Mouse (Mus musculus): ENCODE measurements around the gene Siglecg. TPM values are rescaled to one million over a fixed set of nuclear protein-coding genes. Genes with fewer than 3 reads are reported as not detected.
A peak's percentile ranks its signal among the peaks of the same experiment; 100 is the strongest.

Gene Siglecg
- polyA plus RNA-seq, 1 experiment from 2014 or later: 0.76 TPM

- 10% methylated on average over 11 of the region's 11 CpGs for WGBS (ENCODE audit: insufficient replicate concordance)
- H3K9me3 ChIP-seq (replicated peaks): no peaks in the 10 kb centered on the region
- no peak overlapping the region for H3K4me3 ChIP-seq (replicated peaks)
- no peak overlapping the region; the same call in 1 of the 2 replicates for H3K4me2 ChIP-seq
- peak; percentile 79 for ATAC-seq (ENCODE audit: insufficient read depth)
- no peak overlapping the region for H3K9ac ChIP-seq
- no peaks in the 10 kb centered on the region; the same call in 1 of the 2 replicates for H3K4me1 ChIP-seq (replicated peaks)
- no peak overlapping the region for H3K27ac ChIP-seq (replicated peaks)
- H3K36me3 ChIP-seq (replicated peaks): no peaks in the 10 kb centered on the region
- H3K27me3 ChIP-seq: no peaks in the 10 kb centered on the region
Observed at GRCm38 (mm10) chr7:43422995-43423617, 15.1 kb downstream of the Siglecg start.

DNA sequence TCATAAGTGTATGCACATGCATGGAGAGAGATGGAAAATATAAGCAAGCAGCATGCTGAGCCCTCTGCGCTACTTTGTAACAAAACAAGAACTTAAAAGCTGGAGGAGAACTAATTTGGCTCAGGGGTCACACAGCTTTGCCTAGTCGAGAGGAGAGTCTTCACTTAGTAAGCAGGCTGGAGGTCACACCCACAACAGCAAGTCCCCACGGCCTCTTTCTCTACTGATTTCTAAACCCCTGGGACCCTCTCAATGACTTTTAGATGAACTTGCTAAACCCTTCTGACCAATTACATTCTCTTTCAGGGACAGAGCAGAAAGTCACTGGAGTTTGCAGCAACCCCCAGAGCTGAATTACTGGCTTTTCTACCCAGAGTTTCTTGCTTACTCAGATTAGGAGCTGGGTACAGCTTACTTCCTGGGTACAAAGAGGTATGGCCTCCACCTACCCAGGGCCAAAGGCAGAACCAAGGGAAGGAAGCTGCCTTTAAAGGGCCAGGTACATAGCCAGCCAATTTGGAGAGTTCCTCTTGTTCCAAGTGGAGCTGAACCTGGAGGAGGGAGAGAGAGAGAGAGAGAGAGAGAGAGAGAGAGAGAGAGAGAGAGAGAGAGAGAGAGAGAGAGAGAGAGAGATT, 16.1 kb downstream of the Siglecg start:
- WGBS (ENCODE audit: insufficient replicate concordance): 48% methylated on average over 3 of the region's 3 CpGs
- Histone ChIP-seq H3K4me1 (replicated peaks) (no peaks in the 10 kb centered on the region; the same call in 1 of the 2 replicates), H3K9me3 (replicated peaks) (no peaks in the 10 kb centered on the region), H3K4me2 (no peak overlapping the region), H3K27ac (replicated peaks) (no peak overlapping the region), H3K36me3 (replicated peaks) (no peaks in the 10 kb centered on the region), H3K27me3 (no peaks in the 10 kb centered on the region), H3K4me3 (replicated peaks) (no peak overlapping the region), H3K9ac (no peak overlapping the region)
- ATAC-seq (ENCODE audit: insufficient read depth): no peak

GRCm38 (mm10) chr7:43427406-43427805, 19.4 kb downstream of the Siglecg start, which contains the start of gene Lim2:
TSS of gene Lim2 (plus strand) at chr7:43427670.
- ATAC-seq (ENCODE audit: insufficient read depth): no peak
- Histone ChIP-seq H3K27me3 (no peaks in the 10 kb centered on the region), H3K9ac (no peak within 1 kb of the TSS), H3K4me2 (no peak within 1 kb of the TSS), H3K4me3 (replicated peaks) (no peak within 1 kb of the TSS), H3K36me3 (replicated peaks) (no peaks in the 10 kb centered on the region), H3K9me3 (replicated peaks) (no peaks in the 10 kb centered on the region), H3K4me1 (replicated peaks) (no peaks in the 10 kb centered on the region; the same call in 1 of the 2 replicates), H3K27ac (replicated peaks) (no peak within 1 kb of the TSS)
- 43% methylated on average over 8 of the region's 8 CpGs for WGBS (ENCODE audit: insufficient replicate concordance)

DNA sequence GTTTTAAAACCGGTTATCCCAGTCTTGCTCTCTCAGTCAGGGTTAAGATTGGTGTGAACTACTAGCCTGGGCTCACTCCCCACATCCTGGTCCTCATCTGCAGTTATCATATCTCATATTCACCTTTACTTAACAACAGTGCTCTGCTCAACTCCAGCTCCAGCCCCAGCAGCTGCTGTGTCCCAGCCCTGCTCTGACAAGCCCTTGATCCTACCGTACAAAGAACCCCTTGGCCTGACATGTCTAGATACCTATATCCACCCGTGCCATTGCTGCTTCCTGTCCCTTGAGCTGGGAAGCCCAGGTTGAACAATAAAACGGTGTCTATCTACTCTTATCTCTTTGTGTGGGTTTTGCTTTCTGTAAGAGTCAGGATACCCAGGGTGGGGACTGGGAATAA, 21.5 kb downstream of the Siglecg start:
- ATAC-seq (ENCODE audit: insufficient read depth): no peak

DNA sequence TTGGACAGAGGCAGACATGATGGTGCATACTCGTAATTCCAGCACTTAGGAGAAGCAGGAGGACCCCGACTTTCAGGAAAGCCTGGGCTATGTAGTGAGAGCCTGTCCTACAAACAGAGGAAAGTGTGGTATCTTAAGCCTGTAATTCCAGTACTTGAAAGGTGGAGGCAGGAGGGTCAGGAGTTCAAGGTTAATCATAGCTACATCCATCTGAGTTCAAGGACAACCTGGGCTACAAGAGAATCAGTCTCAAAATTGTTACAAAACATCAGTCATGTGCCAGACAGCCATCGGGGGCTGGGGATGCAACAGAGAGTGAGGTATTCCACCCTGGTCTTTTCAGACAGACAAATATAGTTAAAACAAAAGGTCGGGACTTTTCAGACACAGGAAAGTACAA, 24.9 kb downstream of the Siglecg start:
- no peaks in the 10 kb centered on the region for H3K9me3 ChIP-seq (replicated peaks)
- H3K4me3 ChIP-seq (replicated peaks): no peak overlapping the region
- WGBS (ENCODE audit: insufficient replicate concordance): 50% methylated on average over 4 of the region's 4 CpGs
- no peak overlapping the region for H3K4me2 ChIP-seq
- H3K9ac ChIP-seq: no peak overlapping the region
- H3K4me1 ChIP-seq (replicated peaks): 0 out of 2 replicates have a peak, but pooled peaks cover 4% of the 10 kb centered on the region
- no peaks in the 10 kb centered on the region for H3K36me3 ChIP-seq (replicated peaks)
- H3K27ac ChIP-seq (replicated peaks): no peak overlapping the region
- H3K27me3 ChIP-seq: no peaks in the 10 kb centered on the region
- ATAC-seq (ENCODE audit: insufficient read depth): no peak

More for the DNA sequence above, 21.5 kb downstream of the Siglecg start:
- Histone ChIP-seq H3K27me3 (no peaks in the 10 kb centered on the region), H3K4me1 (replicated peaks) (no peaks in the 10 kb centered on the region), H3K4me2 (no peak overlapping the region), H3K36me3 (replicated peaks) (no peaks in the 10 kb centered on the region), H3K9me3 (replicated peaks) (no peaks in the 10 kb centered on the region), H3K27ac (replicated peaks) (no peak overlapping the region), H3K9ac (no peak overlapping the region), H3K4me3 (replicated peaks) (no peak overlapping the region)
- WGBS (ENCODE audit: insufficient replicate concordance): 26% methylated on average over 4 of the region's 4 CpGs

DNA sequence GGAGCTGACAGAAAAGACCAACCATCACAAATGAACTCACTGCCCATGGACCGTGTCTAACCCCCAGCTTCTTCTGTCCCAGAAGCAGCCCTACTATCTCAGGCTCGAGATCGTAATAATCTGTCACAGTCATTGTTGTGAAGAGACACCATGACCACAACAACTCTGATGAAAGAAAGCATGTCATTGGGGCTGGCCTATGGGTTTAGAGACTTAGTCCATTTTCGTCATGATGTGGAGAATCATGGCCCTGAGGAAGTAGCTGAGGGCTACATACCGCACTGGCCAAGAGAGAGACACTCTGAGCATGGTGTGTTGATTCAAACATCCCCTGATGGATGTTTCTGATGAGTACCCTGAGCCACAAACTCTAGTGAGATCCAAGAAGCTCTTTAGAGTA, 26.7 kb downstream of the Siglecg start:
- H3K4me2 ChIP-seq: no peak overlapping the region
- H3K27me3 ChIP-seq: no peaks in the 10 kb centered on the region
- WGBS (ENCODE audit: insufficient replicate concordance): 63% methylated on average over 5 of the region's 5 CpGs
- no peak overlapping the region for H3K9ac ChIP-seq
- H3K4me1 ChIP-seq (replicated peaks): 0 out of 2 replicates have a peak, but pooled peaks cover 4% of the 10 kb centered on the region
- no peaks in the 10 kb centered on the region for H3K9me3 ChIP-seq (replicated peaks)
- no peak overlapping the region for H3K4me3 ChIP-seq (replicated peaks)
- no peak overlapping the region for H3K27ac ChIP-seq (replicated peaks)
- ATAC-seq (ENCODE audit: insufficient read depth): no peak
- no peaks in the 10 kb centered on the region for H3K36me3 ChIP-seq (replicated peaks)

GRCm38 (mm10) chr7:43436341-43437255, 28.6 kb downstream of the Siglecg start, which contains the start of gene Nkg7:
TSS of gene Nkg7 (plus strand) at chr7:43437073.
- no peak within 1 kb of the TSS for H3K27ac ChIP-seq (replicated peaks)
- H3K9ac ChIP-seq: no peak within 1 kb of the TSS
- H3K4me3 ChIP-seq (replicated peaks): no peak within 1 kb of the TSS
- no peaks in the 10 kb centered on the region for H3K36me3 ChIP-seq (replicated peaks)
- WGBS (ENCODE audit: insufficient replicate concordance): 31% methylated on average over 10 of the region's 10 CpGs
- no peak for ATAC-seq (ENCODE audit: insufficient read depth)
- H3K4me1 ChIP-seq (replicated peaks): peaks cover 14% of the 10 kb centered on the region
- H3K4me2 ChIP-seq: peak within 1 kb of the TSS; percentile 2; the same call in 1 of the 2 replicates
- no peaks in the 10 kb centered on the region for H3K27me3 ChIP-seq
- H3K9me3 ChIP-seq (replicated peaks): no peaks in the 10 kb centered on the region

DNA sequence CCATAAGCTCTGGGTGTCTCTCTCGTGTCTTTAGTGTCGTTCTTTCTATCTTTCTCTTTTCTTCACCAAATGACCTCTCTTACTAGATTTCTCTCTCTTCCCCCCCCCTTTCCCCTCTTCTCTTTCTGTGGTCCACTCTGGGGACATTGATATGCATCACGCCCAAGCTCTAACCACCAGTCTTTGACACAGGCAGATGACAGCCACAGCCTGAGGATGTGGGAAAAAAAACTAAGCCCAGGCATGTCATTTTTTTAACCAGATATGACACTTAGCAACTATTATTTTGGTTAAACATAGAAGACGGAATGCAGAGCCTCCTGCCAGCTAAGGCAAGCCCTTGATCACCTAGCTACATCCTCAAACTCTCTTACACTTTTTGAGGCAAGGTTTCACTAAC, 30.6 kb downstream of the Siglecg start:
- 22% methylated on average over 4 of the region's 4 CpGs for WGBS (ENCODE audit: insufficient replicate concordance)
- ATAC-seq (ENCODE audit: insufficient read depth): no peak
- H3K4me3 ChIP-seq (replicated peaks): no peak overlapping the region

DNA sequence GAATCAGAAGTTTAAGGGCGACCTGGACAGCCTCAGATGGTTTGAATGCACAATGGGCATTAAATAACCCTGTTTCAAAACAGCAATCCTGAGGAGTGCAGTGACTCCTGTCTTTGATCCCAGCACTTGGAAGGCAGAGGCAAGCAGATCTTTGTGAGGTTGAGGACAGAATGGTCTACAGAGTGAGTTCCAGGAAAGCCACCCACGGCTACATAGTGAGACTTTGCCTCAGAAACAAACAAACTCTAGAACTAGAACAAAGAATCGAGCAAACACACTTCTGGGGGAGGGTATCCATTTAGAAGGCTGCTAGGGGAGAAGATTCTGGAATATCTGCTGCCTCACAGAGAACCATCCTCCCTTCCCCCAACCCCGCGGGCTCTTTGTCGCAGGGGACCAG, 32.5 kb downstream of the Siglecg start, which contains the start of gene Cldnd2:
Cldnd2 (plus strand) TSS at position 301 of the 400 bp plus-strand sequence.
- Histone ChIP-seq H3K27me3 (no peaks in the 10 kb centered on the region), H3K4me3 (replicated peaks) (no peak within 1 kb of the TSS), H3K27ac (replicated peaks) (no peak within 1 kb of the TSS), H3K9me3 (replicated peaks) (no peaks in the 10 kb centered on the region), H3K4me1 (replicated peaks) (peaks cover 38% of the 10 kb centered on the region), H3K9ac (no peak within 1 kb of the TSS), H3K4me2 (no peak within 1 kb of the TSS), H3K36me3 (replicated peaks) (no peaks in the 10 kb centered on the region)
- 61% methylated on average over 6 of the region's 6 CpGs for WGBS (ENCODE audit: insufficient replicate concordance)
- no peak for ATAC-seq (ENCODE audit: insufficient read depth)

More for the DNA sequence above, 30.6 kb downstream of the Siglecg start:
- H3K4me1 ChIP-seq (replicated peaks): peaks cover 26% of the 10 kb centered on the region
- no peaks in the 10 kb centered on the region for H3K36me3 ChIP-seq (replicated peaks)
- no peak overlapping the region for H3K9ac ChIP-seq
- no peak overlapping the region for H3K27ac ChIP-seq (replicated peaks)
- H3K9me3 ChIP-seq (replicated peaks): no peaks in the 10 kb centered on the region
- H3K4me2 ChIP-seq: no peak overlapping the region
- H3K27me3 ChIP-seq: no peaks in the 10 kb centered on the region

DNA sequence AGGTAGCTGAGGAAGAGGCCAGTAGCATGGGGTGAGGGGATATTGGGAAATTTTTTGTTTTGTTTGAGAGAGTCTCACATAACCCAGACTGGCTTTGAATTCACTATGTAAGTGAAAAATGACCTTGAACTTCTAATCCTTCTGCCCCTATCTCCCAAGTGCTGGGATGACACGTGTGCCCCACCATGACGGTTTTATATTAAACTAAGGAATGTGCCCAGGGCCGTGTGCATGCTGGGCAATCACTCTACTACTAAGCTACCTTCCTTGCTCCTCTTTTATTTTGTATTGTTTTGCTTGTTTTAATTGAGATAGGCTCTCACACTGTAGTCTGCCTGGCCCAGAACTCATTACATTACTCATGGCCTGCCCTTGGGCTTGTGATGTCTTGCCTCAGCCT, 33.1 kb downstream of the Siglecg start:
- ATAC-seq (ENCODE audit: insufficient read depth): no peak
- Histone ChIP-seq H3K27ac (replicated peaks) (no peak overlapping the region), H3K27me3 (no peaks in the 10 kb centered on the region), H3K9ac (no peak overlapping the region), H3K36me3 (replicated peaks) (no peaks in the 10 kb centered on the region), H3K4me2 (no peak overlapping the region), H3K4me3 (replicated peaks) (no peak overlapping the region), H3K4me1 (replicated peaks) (peaks cover 39% of the 10 kb centered on the region), H3K9me3 (replicated peaks) (no peaks in the 10 kb centered on the region)
- WGBS (ENCODE audit: insufficient replicate concordance): 75% methylated on average over 3 of the region's 3 CpGs

- Histone ChIP-seq H3K4me3 (replicated peaks) (peak overlapping the region; percentile 75), H3K9ac (peak overlapping the region; percentile 61), H3K27me3 (no peaks in the 10 kb centered on the region), H3K27ac (replicated peaks) (peak overlapping the region; percentile 91), H3K4me1 (replicated peaks) (peaks cover 54% of the 10 kb centered on the region), H3K36me3 (replicated peaks) (no peaks in the 10 kb centered on the region), H3K4me2 (peak overlapping the region; percentile 99), H3K9me3 (replicated peaks) (no peaks in the 10 kb centered on the region)
- 18% methylated on average over 9 of the region's 9 CpGs for WGBS (ENCODE audit: insufficient replicate concordance)
- ATAC-seq (ENCODE audit: insufficient read depth): no peak
Observed at GRCm38 (mm10) chr7:43442684-43443083, 34.7 kb downstream of the Siglecg start.

All from liver, embryonic 15.5 days (tissue).